Mouse (Mus musculus): ENCODE measurements around the gene Kif6. TPM values are rescaled to one million over a fixed set of nuclear protein-coding genes. Genes with fewer than 3 reads are reported as not detected.

Gene Kif6
- total and polyA plus RNA-seq, 3 experiments: 2.1 to 2.6 (median 2.3) TPM

DNA sequence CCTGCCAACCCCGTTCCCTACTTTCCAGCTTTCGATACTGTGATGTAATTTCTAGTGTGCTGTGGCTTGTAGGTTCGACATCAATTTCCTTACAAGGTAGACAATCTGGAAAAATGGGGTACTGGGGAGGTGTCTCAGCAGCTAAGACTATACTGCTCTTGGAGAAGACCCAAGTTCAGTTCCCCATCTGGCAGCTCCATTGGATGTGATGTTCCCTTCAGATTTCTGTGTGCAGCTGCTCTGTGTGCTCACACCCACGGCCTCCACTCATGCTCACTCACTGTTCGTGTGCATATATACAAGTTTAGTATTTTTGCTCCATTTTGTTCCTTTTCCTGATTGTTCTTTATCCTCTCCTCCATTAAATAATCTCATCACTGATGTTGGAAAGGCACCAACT lies 51.8 kb downstream of the Kif6 start:
- TF ChIP-seq EP300 (IDR thresholded peaks at IDR 0.05; ENCODE audit: insufficient read depth, low read depth, low read length) (no peak), POLR2A (IDR thresholded peaks at IDR 0.05; ENCODE audit: insufficient read depth, low read depth, low read length) (no peak), CTCF (IDR thresholded peaks at IDR 0.05) (no peak)
- intact Hi-C loops (cut with DNase I): no loop called here

GRCm38 (mm10) chr17:49668296-49668695 lies 53.4 kb downstream of the Kif6 start:
- Histone ChIP-seq H3K79me2 (replicated peaks; ENCODE audit: control insufficient read depth, insufficient read depth, low read length) (no peaks in the 10 kb centered on the region), H3K27me3 (ENCODE audit: control insufficient read depth, insufficient read depth, low read length) (no peaks in the 10 kb centered on the region), H3K36me3 (ENCODE audit: control insufficient read depth, insufficient read depth, low read length) (no peaks in the 10 kb centered on the region), H3K4me1 (ENCODE audit: control insufficient read depth, insufficient read depth, low read length) (no peaks in the 10 kb centered on the region), H3K4me3 (no peak overlapping the region), H3K27ac (no peak overlapping the region), H3K9ac (ENCODE audit: low read depth, low read length) (no peak overlapping the region)
- TF ChIP-seq POLR2A (IDR thresholded peaks at IDR 0.05; ENCODE audit: insufficient read depth, low read depth, low read length) (no peak), CTCF (IDR thresholded peaks at IDR 0.05) (no peak), EP300 (IDR thresholded peaks at IDR 0.05; ENCODE audit: insufficient read depth, low read depth, low read length) (no peak)
- intact Hi-C loops (cut with DNase I): no loop called here
- no peak for DNase-seq
- 84% methylated on average over 6 of the region's 6 CpGs for whole genome bisulfite sequencing

More for the DNA sequence above, 51.8 kb downstream of the Kif6 start:
- Histone ChIP-seq H3K79me2 (replicated peaks; ENCODE audit: control insufficient read depth, insufficient read depth, low read length) (no peaks in the 10 kb centered on the region), H3K9ac (ENCODE audit: low read depth, low read length) (no peak overlapping the region), H3K27ac (no peak overlapping the region), H3K4me3 (no peak overlapping the region), H3K4me1 (ENCODE audit: control insufficient read depth, insufficient read depth, low read length) (no peaks in the 10 kb centered on the region), H3K27me3 (ENCODE audit: control insufficient read depth, insufficient read depth, low read length) (no peaks in the 10 kb centered on the region), H3K36me3 (ENCODE audit: control insufficient read depth, insufficient read depth, low read length) (no peaks in the 10 kb centered on the region)
- DNase-seq: no peak
- WGBS: 89% methylated on average over 5 of the region's 5 CpGs

GRCm38 (mm10) chr17:49671921-49672339 lies 57.0 kb downstream of the Kif6 start:
- Histone ChIP-seq H3K4me1 (ENCODE audit: control insufficient read depth, insufficient read depth, low read length) (no peaks in the 10 kb centered on the region), H3K79me2 (replicated peaks; ENCODE audit: control insufficient read depth, insufficient read depth, low read length) (no peaks in the 10 kb centered on the region), H3K36me3 (ENCODE audit: control insufficient read depth, insufficient read depth, low read length) (no peaks in the 10 kb centered on the region), H3K4me3 (no peak overlapping the region), H3K27ac (no peak overlapping the region), H3K27me3 (ENCODE audit: control insufficient read depth, insufficient read depth, low read length) (no peaks in the 10 kb centered on the region), H3K9ac (ENCODE audit: low read depth, low read length) (no peak overlapping the region)
- DNase-seq: no peak
- intact Hi-C loops (cut with DNase I): loop anchor here (5.0 kb wide), 1 partner anchor 105 kb away; no protein-coding TSS in a partner anchor
- no peak for TF ChIP-seq EP300 (IDR thresholded peaks at IDR 0.05; ENCODE audit: insufficient read depth, low read depth, low read length)
- TF ChIP-seq CTCF (IDR thresholded peaks at IDR 0.05): no peak
- no peak for TF ChIP-seq POLR2A (IDR thresholded peaks at IDR 0.05; ENCODE audit: insufficient read depth, low read depth, low read length)
- 60% methylated on average over 6 of the region's 6 CpGs for WGBS

DNA sequence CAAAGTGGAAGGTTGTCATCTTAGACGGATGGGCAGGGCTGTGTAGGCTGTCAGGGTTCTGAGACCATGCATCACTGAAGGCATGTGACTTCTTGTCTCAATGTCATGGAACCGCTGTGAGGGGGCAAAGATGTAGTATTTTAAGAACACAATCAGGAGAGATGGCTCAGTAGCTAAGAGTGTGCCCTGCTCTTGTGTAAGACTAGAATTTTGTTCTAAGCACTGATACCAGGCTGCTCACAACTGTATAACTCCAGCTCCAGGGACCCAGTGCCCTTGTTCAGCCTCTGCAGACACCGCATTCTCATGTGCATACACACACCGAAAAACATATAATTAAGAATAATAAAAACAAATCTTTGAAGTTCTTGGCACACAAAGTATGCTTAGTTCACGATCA lies 57.5 kb downstream of the Kif6 start:
- 78% methylated on average over 5 of the region's 5 CpGs for WGBS
- DNase-seq: no peak
- intact Hi-C loops (cut with DNase I): loop anchor here (5.0 kb wide), 1 partner anchor 105 kb away; no protein-coding TSS in a partner anchor

GRCm38 (mm10) chr17:49675629-49676028 lies 60.7 kb downstream of the Kif6 start:
- intact Hi-C loops (cut with DNase I): no loop called here

More for the DNA sequence above, 57.5 kb downstream of the Kif6 start:
- no peaks in the 10 kb centered on the region for H3K4me1 ChIP-seq (ENCODE audit: control insufficient read depth, insufficient read depth, low read length)
- no peaks in the 10 kb centered on the region for H3K79me2 ChIP-seq (replicated peaks; ENCODE audit: control insufficient read depth, insufficient read depth, low read length)
- H3K9ac ChIP-seq (ENCODE audit: low read depth, low read length): no peak overlapping the region
- H3K27me3 ChIP-seq (ENCODE audit: control insufficient read depth, insufficient read depth, low read length): no peaks in the 10 kb centered on the region
- H3K36me3 ChIP-seq (ENCODE audit: control insufficient read depth, insufficient read depth, low read length): no peaks in the 10 kb centered on the region
- TF ChIP-seq CTCF (IDR thresholded peaks at IDR 0.05): no peak
- TF ChIP-seq POLR2A (IDR thresholded peaks at IDR 0.05; ENCODE audit: insufficient read depth, low read depth, low read length): no peak
- no peak for TF ChIP-seq EP300 (IDR thresholded peaks at IDR 0.05; ENCODE audit: insufficient read depth, low read depth, low read length)
- H3K27ac ChIP-seq: no peak overlapping the region
- H3K4me3 ChIP-seq: no peak overlapping the region

DNA sequence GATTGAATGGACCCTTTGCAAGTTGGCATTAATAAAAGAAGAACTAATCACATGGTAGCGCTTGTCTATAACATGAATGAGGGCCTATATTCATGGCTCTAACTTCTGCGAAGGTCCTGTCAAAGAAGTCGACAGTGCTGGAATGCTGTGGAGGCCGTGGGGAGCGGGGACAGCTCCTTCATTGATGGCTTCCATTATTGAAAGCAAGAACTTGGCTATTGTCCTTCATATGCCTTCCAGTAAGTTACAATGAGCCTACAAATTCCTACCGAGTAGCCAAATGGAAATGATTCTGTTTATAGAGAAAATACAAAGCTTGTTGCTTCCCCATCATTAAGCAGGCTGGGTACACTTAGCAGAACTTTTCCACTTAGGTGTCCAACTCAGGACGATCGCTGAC lies 66.5 kb downstream of the Kif6 start:
- intact Hi-C loops (cut with DNase I): no loop called here
- 71% methylated on average over 8 of the region's 8 CpGs for WGBS
- Histone ChIP-seq H3K79me2 (replicated peaks; ENCODE audit: control insufficient read depth, insufficient read depth, low read length) (no peaks in the 10 kb centered on the region), H3K36me3 (ENCODE audit: control insufficient read depth, insufficient read depth, low read length) (no peaks in the 10 kb centered on the region), H3K4me3 (no peak overlapping the region), H3K9ac (ENCODE audit: low read depth, low read length) (no peak overlapping the region), H3K4me1 (ENCODE audit: control insufficient read depth, insufficient read depth, low read length) (no peaks in the 10 kb centered on the region), H3K27me3 (ENCODE audit: control insufficient read depth, insufficient read depth, low read length) (no peaks in the 10 kb centered on the region), H3K27ac (no peak overlapping the region)
- no peak for TF ChIP-seq POLR2A (IDR thresholded peaks at IDR 0.05; ENCODE audit: insufficient read depth, low read depth, low read length)
- no peak for TF ChIP-seq EP300 (IDR thresholded peaks at IDR 0.05; ENCODE audit: insufficient read depth, low read depth, low read length)
- no peak for TF ChIP-seq CTCF (IDR thresholded peaks at IDR 0.05)
- DNase-seq: no peak

More at GRCm38 (mm10) chr17:49675629-49676028, 60.7 kb downstream of the Kif6 start:
- H3K27me3 ChIP-seq (ENCODE audit: control insufficient read depth, insufficient read depth, low read length): no peaks in the 10 kb centered on the region
- TF ChIP-seq EP300 (IDR thresholded peaks at IDR 0.05; ENCODE audit: insufficient read depth, low read depth, low read length) (no peak), POLR2A (IDR thresholded peaks at IDR 0.05; ENCODE audit: insufficient read depth, low read depth, low read length) (no peak), CTCF (IDR thresholded peaks at IDR 0.05) (no peak)
- no peak for DNase-seq
- no peak overlapping the region for H3K9ac ChIP-seq (ENCODE audit: low read depth, low read length)
- WGBS: 82% methylated on average over 4 of the region's 4 CpGs
- H3K4me3 ChIP-seq: no peak overlapping the region
- H3K4me1 ChIP-seq (ENCODE audit: control insufficient read depth, insufficient read depth, low read length): no peaks in the 10 kb centered on the region
- no peak overlapping the region for H3K27ac ChIP-seq
- H3K79me2 ChIP-seq (replicated peaks; ENCODE audit: control insufficient read depth, insufficient read depth, low read length): no peaks in the 10 kb centered on the region
- no peaks in the 10 kb centered on the region for H3K36me3 ChIP-seq (ENCODE audit: control insufficient read depth, insufficient read depth, low read length)

Data from heart, adult 2 months (tissue).